Mouse (Mus musculus) heart, postnatal 4 days (tissue): Measurements from ENCODE around the gene Kcnk12. TPM values are rescaled to one million over a fixed set of nuclear protein-coding genes. Genes with fewer than 3 reads are reported as not detected.

Source experiments
- DNase-seq: peaks from one replicate; pipeline ENCODE4 v3.0.0; 2021
- total RNA-seq, 2 experiments: library from RNA; stranded (reverse); gene quantifications; 2 replicates each; pipeline ENCODE4 v1.2.3; 2021

Gene Kcnk12
- total RNA-seq: under 1 TPM in 1 of 2 experiments, not detected in 1; 0.14 TPM

GRCm38 (mm10) chr17:87797688-87798291, at the start of gene Kcnk12:
Gene Kcnk12 (minus strand): TSS chr17:87797994.
- peak; percentile 24 for DNase-seq

- no peak for DNase-seq
Measured at GRCm38 (mm10) chr17:87842156-87842555, 44.4 kb upstream of the Kcnk12 start.

GRCm38 (mm10) chr17:87840079-87840478, 42.3 kb upstream of the Kcnk12 start:
- DNase-seq: no peak

- DNase-seq: no peak
Measured at GRCm38 (mm10) chr17:87834850-87835249, 37.1 kb upstream of the Kcnk12 start.

GRCm38 (mm10) chr17:87826909-87827308, 29.1 kb upstream of the Kcnk12 start:
- DNase-seq: no peak

- no peak for DNase-seq
Measured at GRCm38 (mm10) chr17:87826036-87826560, 28.3 kb upstream of the Kcnk12 start.

- DNase-seq: no peak
Measured at GRCm38 (mm10) chr17:87825454-87826008, 27.7 kb upstream of the Kcnk12 start.

GRCm38 (mm10) chr17:87823031-87823430, 25.2 kb upstream of the Kcnk12 start:
- DNase-seq: no peak

- no peak for DNase-seq
Measured at GRCm38 (mm10) chr17:87809556-87809955, 11.8 kb upstream of the Kcnk12 start.

- no peak for DNase-seq
Measured at GRCm38 (mm10) chr17:87799948-87800340, 2.1 kb upstream of the Kcnk12 start.

GRCm38 (mm10) chr17:87799212-87799947, 1.6 kb upstream of the Kcnk12 start:
- DNase-seq: no peak

GRCm38 (mm10) chr17:87798423-87798941, 688 bp upstream of the Kcnk12 start:
- DNase-seq: peak; percentile 82

- no peak for DNase-seq
Measured at GRCm38 (mm10) chr17:87796881-87797416, 845 bp downstream of the Kcnk12 start.

GRCm38 (mm10) chr17:87795927-87796714, 1.7 kb downstream of the Kcnk12 start:
- no peak for DNase-seq

GRCm38 (mm10) chr17:87794801-87795200, 3.0 kb downstream of the Kcnk12 start:
- DNase-seq: no peak

- no peak for DNase-seq
Measured at GRCm38 (mm10) chr17:87793331-87793730, 4.5 kb downstream of the Kcnk12 start.

- no peak for DNase-seq
Measured at GRCm38 (mm10) chr17:87792623-87793315, 5.0 kb downstream of the Kcnk12 start.

GRCm38 (mm10) chr17:87791517-87792098, 6.2 kb downstream of the Kcnk12 start:
- DNase-seq: no peak

- DNase-seq: no peak
Measured at GRCm38 (mm10) chr17:87790661-87791060, 7.1 kb downstream of the Kcnk12 start.

GRCm38 (mm10) chr17:87788216-87788615, 9.6 kb downstream of the Kcnk12 start:
- no peak for DNase-seq

GRCm38 (mm10) chr17:87787711-87788110, 10.1 kb downstream of the Kcnk12 start:
- no peak for DNase-seq
